Mouse (Mus musculus): ENCODE data around the gene Ifnab.

GRCm38 (mm10) chr4:88644359-88644758 lies 46.8 kb downstream of the Ifnab start, which contains the start of gene Ifna13:
- TF ChIP-seq CTCF (conservative IDR thresholded peaks at IDR 0.05; ENCODE audit: insufficient read depth, insufficient read length, low read depth, low read length): no peak
- no peak for TF ChIP-seq POLR2A (IDR thresholded peaks at IDR 0.05; ENCODE audit: low read depth, low read length)

All from kidney, adult 2 months (tissue).